In genomic region chr11:110337289-110338245, GRCm38 (mm10) we compare ENCODE assay signal across 8 mouse cellular contexts. TPM values are rescaled to one million over a fixed set of nuclear protein-coding genes. Genes with fewer than 3 reads are reported as not detected.
A peak's percentile ranks its signal among the peaks of the same experiment; 100 is the strongest.
DNase-seq lines count a peak whose midpoint lies in the region; ATAC-seq and TF ChIP-seq lines count a peak whose summit lies in the region.

Gene Abca5 (minus strand): TSS chr11:110337716.

- no peaks in the 10 kb centered on the region for H3K4me1 ChIP-seq in lung, embryonic 14.5 days (ENCODE audit: insufficient read depth)
- 0 out of 2 replicates have a peak, but pooled peaks cover 2% of the 10 kb centered on the region for H3K4me1 ChIP-seq in olfactory bulb, adult 2 months (ENCODE audit: control insufficient read depth, insufficient read depth, low read length)

- peak within 1 kb of the TSS; percentile 89 for H3K4me3 ChIP-seq in layer of hippocampus, adult 2 months
- H3K4me3 ChIP-seq in lung, embryonic 14.5 days (ENCODE audit: low read depth, low read length), result peak within 1 kb of the TSS; percentile 78
- peak within 1 kb of the TSS; percentile 61 for H3K4me3 ChIP-seq in olfactory bulb, adult 2 months (ENCODE audit: insufficient read depth, low read depth, low read length)

- peak; percentile 96 for ATAC-seq in lung, embryonic 14.5 days (ENCODE audit: insufficient read depth)

- H3K36me3 ChIP-seq in lung, embryonic 14.5 days (ENCODE audit: insufficient read depth), result no peaks in the 10 kb centered on the region

- peak; percentile 84 for TF ChIP-seq POLR2A in olfactory bulb, adult 2 months (IDR thresholded peaks at IDR 0.05; ENCODE audit: insufficient read depth, low read depth, low read length)

- H3K9ac ChIP-seq in lung, embryonic 14.5 days, result peak within 1 kb of the TSS; percentile 68

- WGBS in lung, embryonic 14.5 days, result under 1% methylated on average over 95 of the region's 95 CpGs
- under 1% methylated on average over 95 of the region's 95 CpGs for WGBS in olfactory bulb, adult 2 months

- no peaks in the 10 kb centered on the region for H3K27me3 ChIP-seq in lung, embryonic 14.5 days (ENCODE audit: insufficient read depth, low read length)

- H3K27ac ChIP-seq in layer of hippocampus, adult 2 months, result peak within 1 kb of the TSS; percentile 90
- no peak within 1 kb of the TSS for H3K27ac ChIP-seq in lung, embryonic 14.5 days (ENCODE audit: low read depth)
- H3K27ac ChIP-seq in olfactory bulb, adult 2 months (ENCODE audit: insufficient read depth, low read depth, low read length), result no peak within 1 kb of the TSS

- no peak for TF ChIP-seq CTCF in layer of hippocampus, adult 2 months (conservative IDR thresholded peaks at IDR 0.05)
- TF ChIP-seq CTCF in lung, embryonic 14.5 days (IDR thresholded peaks at IDR 0.05; ENCODE audit: low read depth), result no peak
- no peak for TF ChIP-seq CTCF in olfactory bulb, adult 2 months (IDR thresholded peaks at IDR 0.05; ENCODE audit: insufficient read depth, low read depth, low read length)

- peak; percentile 20 for DNase-seq in MEL-GATA-1-ER (ENCODE audit: extremely low read depth, low read depth)
- peak; percentile 90 for DNase-seq in cerebellum, adult 8-10 months
- DNase-seq in forelimb bud, embryonic 11.5 days (ENCODE audit: low read depth, low spot score), result peak; percentile 85
- DNase-seq in heart, postnatal 4 days, result peak; percentile 92
- peak; percentile 80 to 89 for DNase-seq in layer of hippocampus, adult 2 months (ENCODE audit: low spot score in 2 of 2)
- peak; percentile 95 for DNase-seq in lung, embryonic 14.5 days
- peak; percentile 50 to 57 for DNase-seq in thymus, adult 18-20 months

- H3K9me3 ChIP-seq in lung, embryonic 14.5 days (ENCODE audit: low read depth, low read length), result no peaks in the 10 kb centered on the region

- H3K4me2 ChIP-seq in lung, embryonic 14.5 days, result peak within 1 kb of the TSS; percentile 88

RNA-seq across cellular contexts. Expression of gene Abca5, which starts in this region (rescaled TPM):
- 10 to 100 TPM; 12.6 to 13.6 TPM for total RNA-seq in heart, postnatal 4 days (2021)
- total RNA-seq in layer of hippocampus, adult 2 months (2021), result 10 to 100 TPM; 34.0 to 41.8 TPM
- polyA plus RNA-seq in lung, embryonic 14.5 days (2014; fragmentation: Nextera tagmentation; extraction: Ambion mirVana), result 5.4 and 6.6 TPM in 2 replicates
- not detected in 2 replicates for polyA plus RNA-seq in olfactory bulb, adult 2 months (2012; ENCODE audit: insufficient read depth, insufficient read length, low replicate concordance, missing spikeins)

Comparison
In these comparisons a context has a peak if more than half of its experiments do, and no peak if none do; other contexts are left out.
1. DNase-seq: peak in every context shown above with its lines; median percentile 95 in lung, embryonic 14.5 days; 92 in heart, postnatal 4 days; 90 in cerebellum, adult 8-10 months; 85 in forelimb bud, embryonic 11.5 days; 84 in layer of hippocampus, adult 2 months; 54 in thymus, adult 18-20 months; 20 in MEL-GATA-1-ER.